Mouse (Mus musculus): ENCODE measurements around the gene Praf2. TPM values are rescaled to one million over a fixed set of nuclear protein-coding genes. Genes with fewer than 3 reads are reported as not detected.
A peak's percentile ranks its signal among the peaks of the same experiment; 100 is the strongest.

The Praf2 gene
- total RNA-seq (2021) (1 to 10 TPM; 6.1 to 6.7 TPM), polyA plus RNA-seq (2012; rRNA removed) (15.8 and 19.5 TPM in 2 replicates)
- long read RNA-seq, transcript Praf2-201 (3 exons, 1,339 nt), result major isoform, 6 of 6 reads
- long read RNA-seq, partial matches to known transcripts, result 0 of 6 reads
- long read RNA-seq, other reads (novel, unspliced or antisense), result 0 of 6 reads

DNA sequence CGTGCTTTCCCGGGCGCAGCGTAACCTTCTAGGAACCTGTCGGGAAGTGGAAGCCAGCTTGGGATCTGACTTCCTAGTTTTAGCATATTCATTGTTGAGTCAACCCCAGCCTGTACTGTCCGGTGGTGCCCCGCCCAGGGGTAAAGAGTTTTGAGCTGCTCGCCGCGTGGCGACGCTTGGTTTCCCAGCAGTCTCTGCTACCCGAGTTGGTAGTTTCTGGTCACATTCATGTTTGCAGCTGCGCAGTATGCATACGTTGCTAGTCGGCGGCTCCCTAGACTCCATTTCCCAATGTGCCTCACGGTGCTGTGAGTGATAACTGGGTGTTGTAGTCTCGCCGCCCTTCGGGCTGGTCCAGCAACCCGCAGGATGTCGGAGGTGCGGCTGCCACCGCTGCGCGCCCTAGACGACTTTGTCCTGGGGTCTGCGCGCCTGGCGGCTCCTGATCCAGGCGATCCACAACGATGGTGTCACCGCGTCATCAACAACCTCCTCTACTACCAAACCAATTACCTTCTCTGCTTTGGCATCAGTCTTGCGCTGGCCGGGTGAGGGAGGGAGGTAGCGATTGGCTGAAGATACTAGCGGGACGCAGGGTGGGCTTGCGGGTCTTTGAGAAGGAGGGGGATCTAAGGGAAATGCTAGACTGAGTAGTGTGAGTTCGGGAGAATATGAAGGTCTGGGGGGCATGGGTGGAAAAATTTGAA is at the start of gene Praf2:
Gene Praf2, plus strand, starts transcription at position 225 of the 707 bp plus-strand sequence.
- no peaks in the 10 kb centered on the region; the same call in 1 of the 2 replicates for H3K4me1 ChIP-seq (ENCODE audit: control insufficient read depth, insufficient read depth, low read length)
- no peaks in the 10 kb centered on the region for H3K27me3 ChIP-seq (ENCODE audit: control insufficient read depth, insufficient read depth, low read length)
- TF ChIP-seq EP300 (IDR thresholded peaks at IDR 0.05; ENCODE audit: insufficient read depth, low read depth, low read length) (0 out of 2 replicates have a peak, but pooled peaks have one; percentile 30), CTCF (IDR thresholded peaks at IDR 0.05) (no peak), POLR2A (IDR thresholded peaks at IDR 0.05; ENCODE audit: insufficient read depth, low read depth, low read length) (peak; percentile 77)
- no peaks in the 10 kb centered on the region for H3K79me2 ChIP-seq (replicated peaks; ENCODE audit: control insufficient read depth, insufficient read depth, low read length)
- peak; percentile 72 to 87 for DNase-seq
- intact Hi-C loops (cut with DNase I), result loop anchor here (10.0 kb wide), 1 partner anchor 346 kb away; the partner anchor contains the start of gene Suv39h1
- H3K4me3 ChIP-seq, result peak within 1 kb of the TSS; percentile 38
- H3K36me3 ChIP-seq (ENCODE audit: control insufficient read depth, insufficient read depth, low read length), result no peaks in the 10 kb centered on the region
- WGBS, result 12% methylated on average over 42 of the region's 42 CpGs
- H3K9ac ChIP-seq (ENCODE audit: low read depth, low read length), result peak within 1 kb of the TSS; percentile 68
- H3K27ac ChIP-seq, result peak within 1 kb of the TSS; percentile 52

- no peak for TF ChIP-seq POLR2A (IDR thresholded peaks at IDR 0.05; ENCODE audit: insufficient read depth, low read depth, low read length)
- peak; percentile 49 for TF ChIP-seq CTCF (IDR thresholded peaks at IDR 0.05)
- intact Hi-C loops (cut with DNase I), result loop anchor here (2.0 kb wide), 1 partner anchor 30 kb away; no protein-coding TSS in a partner anchor
- Histone ChIP-seq H3K9ac (ENCODE audit: low read depth, low read length) (no peak overlapping the region), H3K27me3 (ENCODE audit: control insufficient read depth, insufficient read depth, low read length) (no peaks in the 10 kb centered on the region), H3K79me2 (replicated peaks; ENCODE audit: control insufficient read depth, insufficient read depth, low read length) (no peaks in the 10 kb centered on the region), H3K27ac (peak overlapping the region; percentile 80; the same call in 1 of the 2 replicates), H3K4me3 (peak overlapping the region; percentile 53; the same call in 1 of the 2 replicates), H3K4me1 (ENCODE audit: control insufficient read depth, insufficient read depth, low read length) (no peaks in the 10 kb centered on the region), H3K36me3 (ENCODE audit: control insufficient read depth, insufficient read depth, low read length) (no peaks in the 10 kb centered on the region)
- no peak for DNase-seq
- 35% methylated on average over 3 of the region's 3 CpGs for WGBS
Measured at GRCm38 (mm10) chrX:7678986-7679385, 49.3 kb upstream of the Praf2 start.

DNA sequence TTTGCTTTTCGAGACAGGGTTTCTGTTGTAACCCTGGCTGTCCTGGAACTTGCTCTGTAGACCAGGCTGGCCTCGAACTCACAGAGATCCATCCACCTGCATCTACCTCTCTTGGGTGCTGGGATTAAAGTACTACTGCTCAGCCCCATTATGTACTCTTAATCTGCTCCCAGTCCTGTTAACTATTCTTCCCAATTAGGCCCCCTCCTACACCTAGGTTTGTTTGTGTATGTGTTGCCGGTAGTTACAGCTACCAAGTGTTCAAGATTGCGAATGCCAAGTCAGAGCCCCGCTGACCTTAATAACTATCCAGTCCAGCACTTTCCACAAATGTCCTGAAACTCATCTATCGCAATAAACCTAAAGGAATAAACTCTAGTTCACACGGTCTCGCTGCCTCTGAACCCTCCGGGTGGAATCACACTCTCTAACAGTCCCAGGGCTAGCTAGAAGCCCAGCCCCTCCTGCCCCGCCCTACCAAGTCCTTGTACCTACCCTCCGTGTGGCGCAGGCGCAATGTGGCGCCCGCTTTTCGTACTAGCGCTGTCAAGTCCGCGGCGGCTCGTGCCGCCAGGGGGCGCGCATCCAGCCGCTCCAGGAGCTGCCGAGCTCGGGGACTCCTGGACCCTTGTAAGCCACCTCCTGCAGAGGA is 48.7 kb upstream of the Praf2 start:
- Histone ChIP-seq H3K36me3 (ENCODE audit: control insufficient read depth, insufficient read depth, low read length) (no peaks in the 10 kb centered on the region), H3K4me3 (peak overlapping the region; percentile 53), H3K4me1 (ENCODE audit: control insufficient read depth, insufficient read depth, low read length) (no peaks in the 10 kb centered on the region), H3K27ac (peak overlapping the region; percentile 80), H3K79me2 (replicated peaks; ENCODE audit: control insufficient read depth, insufficient read depth, low read length) (no peaks in the 10 kb centered on the region), H3K9ac (ENCODE audit: low read depth, low read length) (peak overlapping the region; percentile 78), H3K27me3 (ENCODE audit: control insufficient read depth, insufficient read depth, low read length) (no peaks in the 10 kb centered on the region)
- WGBS, result 14% methylated on average over 27 of the region's 27 CpGs
- TF ChIP-seq POLR2A (IDR thresholded peaks at IDR 0.05; ENCODE audit: insufficient read depth, low read depth, low read length) (peak; percentile 64), CTCF (IDR thresholded peaks at IDR 0.05) (peak; percentile 94), EP300 (IDR thresholded peaks at IDR 0.05; ENCODE audit: insufficient read depth, low read depth, low read length) (0 out of 2 replicates have a peak, but pooled peaks have one; percentile 50)
- intact Hi-C loops (cut with DNase I), result loop anchor here (2.0 kb wide), 1 partner anchor 31 kb away; no protein-coding TSS in a partner anchor
- peak; percentile 91 to 93 for DNase-seq

DNA sequence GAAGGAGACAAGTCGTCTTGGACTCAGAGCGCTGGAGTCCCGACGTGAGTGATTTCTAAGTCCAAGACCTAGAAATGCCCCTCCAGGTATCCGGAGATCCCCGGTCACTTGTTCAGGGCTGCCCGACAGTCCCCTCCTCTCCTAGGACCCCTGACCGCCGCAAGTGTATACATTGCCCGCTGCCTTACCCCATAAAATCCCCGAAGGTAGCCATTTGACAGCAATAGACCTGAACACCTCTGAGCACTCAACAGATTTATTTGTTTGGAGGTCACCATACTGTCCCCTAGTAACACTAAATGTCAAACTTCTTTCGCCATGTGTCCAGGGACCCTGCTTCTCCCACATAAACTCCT is 48.2 kb upstream of the Praf2 start:
- H3K4me1 ChIP-seq (ENCODE audit: control insufficient read depth, insufficient read depth, low read length), result no peaks in the 10 kb centered on the region
- intact Hi-C loops (cut with DNase I), result no loop called here
- DNase-seq, result no peak
- peak overlapping the region; percentile 80 for H3K27ac ChIP-seq
- H3K79me2 ChIP-seq (replicated peaks; ENCODE audit: control insufficient read depth, insufficient read depth, low read length), result no peaks in the 10 kb centered on the region
- H3K36me3 ChIP-seq (ENCODE audit: control insufficient read depth, insufficient read depth, low read length), result no peaks in the 10 kb centered on the region
- TF ChIP-seq CTCF (IDR thresholded peaks at IDR 0.05), result no peak
- no peak for TF ChIP-seq POLR2A (IDR thresholded peaks at IDR 0.05; ENCODE audit: insufficient read depth, low read depth, low read length)
- TF ChIP-seq EP300 (IDR thresholded peaks at IDR 0.05; ENCODE audit: insufficient read depth, low read depth, low read length), result no peak
- no peaks in the 10 kb centered on the region for H3K27me3 ChIP-seq (ENCODE audit: control insufficient read depth, insufficient read depth, low read length)
- peak overlapping the region; percentile 53 for H3K4me3 ChIP-seq
- H3K9ac ChIP-seq (ENCODE audit: low read depth, low read length), result peak overlapping the region; percentile 78
- 16% methylated on average over 12 of the region's 12 CpGs for WGBS

DNA sequence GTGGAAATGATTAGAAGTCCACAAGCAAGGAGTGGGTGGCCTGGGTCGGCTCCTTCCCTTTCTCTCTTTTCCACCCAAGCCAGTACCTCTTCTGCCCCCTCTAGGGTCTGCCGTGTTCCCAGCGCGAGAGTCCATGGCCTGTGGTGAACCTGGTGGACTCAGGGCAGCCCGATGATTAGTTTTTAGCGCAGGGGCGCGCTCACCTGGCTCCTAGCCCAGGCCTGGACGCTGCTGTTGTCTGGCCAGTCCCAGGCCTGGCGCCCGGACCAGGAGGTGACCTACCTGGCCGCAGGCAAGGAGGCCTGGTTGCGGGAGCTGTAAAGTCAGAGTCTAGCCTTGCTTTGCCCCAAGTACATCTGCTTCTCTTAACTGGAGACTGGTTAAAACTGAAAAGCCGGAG is 47.4 kb upstream of the Praf2 start, which contains the start of gene Magix:
Gene Magix, minus strand, starts transcription at position 388 of the 400 bp plus-strand sequence.
- H3K79me2 ChIP-seq (replicated peaks; ENCODE audit: control insufficient read depth, insufficient read depth, low read length), result no peaks in the 10 kb centered on the region
- peak; percentile 64 to 65 for DNase-seq
- H3K9ac ChIP-seq (ENCODE audit: low read depth, low read length), result peak within 1 kb of the TSS; percentile 78
- H3K27me3 ChIP-seq (ENCODE audit: control insufficient read depth, insufficient read depth, low read length), result no peaks in the 10 kb centered on the region
- H3K4me3 ChIP-seq, result peak within 1 kb of the TSS; percentile 53
- intact Hi-C loops (cut with DNase I), result no loop called here
- WGBS, result 28% methylated on average over 14 of the region's 14 CpGs
- no peaks in the 10 kb centered on the region for H3K36me3 ChIP-seq (ENCODE audit: control insufficient read depth, insufficient read depth, low read length)
- peak within 1 kb of the TSS; percentile 84 for H3K27ac ChIP-seq
- TF ChIP-seq CTCF (IDR thresholded peaks at IDR 0.05), result no peak
- 0 out of 2 replicates have a peak, but pooled peaks have one; percentile 17 for TF ChIP-seq EP300 (IDR thresholded peaks at IDR 0.05; ENCODE audit: insufficient read depth, low read depth, low read length)
- H3K4me1 ChIP-seq (ENCODE audit: control insufficient read depth, insufficient read depth, low read length), result no peaks in the 10 kb centered on the region

All from heart, adult 2 months (tissue).